Mouse (Mus musculus) liver, embryonic 11.5 days (tissue): Measurements from ENCODE around the gene Rasa1. TPM values are rescaled to one million over a fixed set of nuclear protein-coding genes. Genes with fewer than 3 reads are reported as not detected.

ENCODE experiments used
- ATAC-seq: fragments of 200-750 bp; cut with Nextera tagmentation; replicated peaks from 2 replicates; pipeline ENCODE4 v1.8.0; 2017; ENCODE audit warnings: moderate number of reproducible peaks, mild to moderate bottlenecking, moderate TSS enrichment, moderate library complexity; ENCODE audit not compliant: low FRiP score
- DNase-seq: peaks from one replicate; pipeline ENCODE4 v3.0.0-alpha.2; 2017; ENCODE audit warnings: low spot score
- H3K27ac ChIP-seq: fragments of 300-500 bp; sonication (generic); 2 replicates; pipeline ENCODE4 v1.5.1; 2014; ENCODE audit warnings: mild to moderate bottlenecking, low read depth, low read length, control low read depth
- H3K27me3 ChIP-seq: fragments of 300-500 bp; sonication (generic); replicated peaks from 2 replicates; pipeline ENCODE4 v1.6.1; 2014; ENCODE audit warnings: low read length, mixed read lengths; ENCODE audit not compliant: control insufficient read depth, insufficient read depth
- H3K36me3 ChIP-seq: fragments of 300-500 bp; sonication (generic); 2 replicates; pipeline ENCODE4 v1.6.1; 2014; ENCODE audit warnings: mild to moderate bottlenecking, low read length, moderate library complexity, mixed read lengths; ENCODE audit not compliant: control insufficient read depth, insufficient read depth
- H3K4me1 ChIP-seq: fragments of 300-500 bp; sonication (generic); replicated peaks from 2 replicates; pipeline ENCODE4 v1.6.1; 2014; ENCODE audit warnings: low read length, mixed read lengths; ENCODE audit not compliant: control insufficient read depth, insufficient read depth
- H3K4me2 ChIP-seq: fragments of 300-500 bp; sonication (generic); 2 replicates; pipeline ENCODE4 v1.6.1; 2014; ENCODE audit warnings: mild to moderate bottlenecking, control low read depth, moderate library complexity
- H3K4me3 ChIP-seq: fragments of 300-500 bp; sonication (generic); 2 replicates; pipeline ENCODE4 v1.5.1; 2014; ENCODE audit warnings: low read depth, low read length, control low read depth
- H3K9ac ChIP-seq: fragments of 300-500 bp; sonication (generic); 2 replicates; pipeline ENCODE4 v1.6.1; 2014; ENCODE audit warnings: low read depth, low read length, control low read depth
- H3K9me3 ChIP-seq: fragments of 300-500 bp; sonication (generic); 2 replicates; pipeline ENCODE4 v1.6.1; 2016; ENCODE audit warnings: low read length, inconsistent platforms, mixed read lengths; ENCODE audit not compliant: control insufficient read depth
- WGBS: fragments of 180-500 bp; shearing (Covaris S2); extraction: QIAGEN DNeasy Blood & Tissue Kit; methylation state at CpG from one replicate; pipeline ENCODE4 v1.1.7; 2014; 5-methylcytosine and 5-hydroxymethylcytosine counted together
- polyA plus RNA-seq: library from polyadenylated mRNA; unstranded; fragments of >200 nt; fragmentation: Nextera tagmentation; extraction: Ambion mirVana; gene quantifications from 2 replicates; pipeline ENCODE4 v1.2.1, GENCODE M21; 2014

Gene Rasa1
- 26.6 and 30.8 TPM in 2 replicates for polyA plus RNA-seq

DNA sequence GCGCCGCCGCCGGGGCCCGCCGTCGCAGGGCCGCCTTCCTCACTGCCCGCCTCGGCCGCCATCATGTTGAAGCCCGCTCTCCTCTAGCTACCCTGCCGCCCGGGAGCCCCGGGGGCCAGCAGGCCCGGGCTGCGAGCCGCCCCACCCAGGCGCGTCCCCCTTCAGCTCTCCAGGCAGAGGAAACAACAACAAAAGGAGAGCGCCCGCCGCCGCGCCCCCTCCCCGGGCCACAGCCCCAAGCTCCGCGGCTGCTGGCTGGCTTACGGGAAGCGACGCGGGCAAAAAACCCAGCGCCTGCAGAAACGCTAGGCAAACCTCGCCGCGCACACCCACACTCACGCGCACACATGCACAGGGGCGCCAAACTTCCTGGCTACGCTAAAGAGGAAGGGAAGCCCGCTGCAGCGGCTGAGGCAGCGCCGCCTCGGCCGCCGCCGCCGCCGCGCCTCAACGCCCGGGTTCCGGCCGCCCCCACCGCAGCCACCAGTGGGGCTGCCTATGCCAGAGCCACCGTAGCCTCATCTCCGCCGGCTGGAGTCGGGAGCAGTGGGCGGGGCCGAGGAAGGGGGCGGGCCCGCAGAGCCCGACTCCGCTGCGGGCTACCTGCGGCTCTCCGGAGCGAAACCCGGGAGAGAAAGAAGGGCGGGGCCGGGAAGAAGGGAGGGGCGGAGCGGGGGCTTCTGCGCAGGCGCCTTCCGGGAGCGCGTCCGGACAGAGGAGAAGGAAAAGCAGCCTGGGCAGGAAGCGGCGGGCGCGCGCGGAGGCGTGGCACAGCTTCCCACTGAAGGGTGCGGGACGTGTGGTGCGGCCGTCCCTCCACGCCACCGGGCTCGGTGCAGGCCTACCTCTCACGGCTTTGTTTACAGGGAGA lies at the start of gene Rasa1:
Rasa1 (minus strand) TSS at position 288 of the 871 bp plus-strand sequence.
- peak within 1 kb of the TSS; percentile 96 for H3K4me3 ChIP-seq
- ATAC-seq (peak; percentile 98), DNase-seq (peak; percentile 99)
- H3K27me3 ChIP-seq, result no peaks in the 10 kb centered on the region
- H3K4me2 ChIP-seq, result peak within 1 kb of the TSS; percentile 79
- no peaks in the 10 kb centered on the region for H3K36me3 ChIP-seq
- peak within 1 kb of the TSS; percentile 98 for H3K27ac ChIP-seq
- no peaks in the 10 kb centered on the region for H3K9me3 ChIP-seq
- 0 out of 2 replicates have a peak, but pooled peaks cover 3% of the 10 kb centered on the region for H3K4me1 ChIP-seq
- peak within 1 kb of the TSS; percentile 91 for H3K9ac ChIP-seq
- under 1% methylated on average over 93 of the region's 97 CpGs for WGBS

DNA sequence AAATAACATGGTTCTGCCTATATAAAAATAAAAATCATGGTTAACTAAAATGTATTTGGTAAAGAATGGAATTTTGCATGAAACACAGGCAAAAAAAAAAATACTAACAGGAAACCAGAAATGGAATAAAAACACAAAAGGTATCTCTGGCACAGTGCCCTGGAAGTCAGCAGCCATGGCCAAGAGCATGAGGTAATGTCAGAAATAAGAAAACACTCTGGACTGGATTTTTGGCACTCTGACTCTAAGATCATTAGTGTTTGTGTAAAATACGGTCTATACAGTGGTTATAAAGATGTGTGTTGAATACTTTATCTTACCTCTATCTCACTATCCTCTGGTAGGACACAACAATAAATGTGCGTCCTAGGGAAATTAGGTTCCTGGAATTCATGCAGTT lies 22.6 kb upstream of the Rasa1 start:
- H3K9ac ChIP-seq, result no peak overlapping the region
- no peak overlapping the region for H3K4me2 ChIP-seq
- H3K36me3 ChIP-seq, result no peaks in the 10 kb centered on the region
- no peaks in the 10 kb centered on the region for H3K9me3 ChIP-seq
- H3K27ac ChIP-seq, result no peak overlapping the region
- ATAC-seq (no peak), DNase-seq (no peak)
- H3K4me1 ChIP-seq, result no peaks in the 10 kb centered on the region
- H3K4me3 ChIP-seq, result no peak overlapping the region
- 82% methylated on average over 2 of the region's 2 CpGs for whole genome bisulfite sequencing
- H3K27me3 ChIP-seq, result no peaks in the 10 kb centered on the region

DNA sequence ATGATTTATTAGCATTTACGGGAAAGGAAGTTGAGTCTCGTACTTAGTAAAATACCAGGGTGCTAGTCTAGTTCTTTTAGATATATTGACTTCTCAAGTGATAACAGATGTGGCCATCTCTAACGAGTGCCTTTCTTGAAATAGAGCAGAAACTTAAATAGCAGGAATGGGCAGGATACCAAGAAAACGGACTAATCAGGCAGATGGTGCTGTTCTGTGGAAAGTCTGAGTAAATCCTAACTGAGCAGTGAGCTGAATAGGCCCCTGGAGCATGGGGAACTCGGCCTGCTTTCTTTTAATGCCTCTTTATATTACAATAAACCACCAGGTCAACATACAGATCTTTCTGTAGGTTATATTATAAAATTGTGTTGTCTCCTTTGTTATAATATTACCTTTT lies 22.0 kb upstream of the Rasa1 start:
- no peak overlapping the region for H3K4me2 ChIP-seq
- DNase-seq, result no peak
- H3K4me3 ChIP-seq, result no peak overlapping the region
- no peaks in the 10 kb centered on the region for H3K4me1 ChIP-seq
- H3K27ac ChIP-seq, result no peak overlapping the region
- no peaks in the 10 kb centered on the region for H3K36me3 ChIP-seq
- H3K9me3 ChIP-seq, result no peaks in the 10 kb centered on the region
- ATAC-seq, result no peak
- WGBS, result 68% methylated on average over 5 of the region's 5 CpGs
- H3K9ac ChIP-seq, result no peak overlapping the region
- no peaks in the 10 kb centered on the region for H3K27me3 ChIP-seq

DNA sequence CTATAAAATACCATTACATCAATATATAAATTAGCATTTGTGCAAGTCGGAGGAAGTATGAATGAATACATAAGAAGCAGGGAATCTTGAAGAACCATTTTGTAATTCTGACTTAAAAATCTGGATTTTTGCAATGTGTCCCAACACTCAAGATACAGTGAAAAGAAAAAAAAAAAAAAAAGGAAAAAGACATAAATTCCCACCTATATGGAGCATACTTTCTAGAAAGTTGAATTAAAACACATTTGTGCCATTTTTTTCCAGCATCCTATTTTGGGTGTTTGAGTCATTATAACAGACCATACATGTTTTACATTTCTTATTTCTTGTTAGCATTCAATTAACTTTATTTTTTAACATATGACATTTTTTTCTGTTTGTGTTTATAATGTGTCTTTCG lies 21.6 kb upstream of the Rasa1 start:
- Histone ChIP-seq H3K27me3 (no peaks in the 10 kb centered on the region), H3K27ac (no peak overlapping the region), H3K4me1 (no peaks in the 10 kb centered on the region), H3K4me3 (no peak overlapping the region), H3K4me2 (no peak overlapping the region), H3K36me3 (no peaks in the 10 kb centered on the region), H3K9me3 (no peaks in the 10 kb centered on the region), H3K9ac (no peak overlapping the region)
- 87% methylated on average over 2 of the region's 2 CpGs for WGBS
- ATAC-seq (no peak), DNase-seq (no peak)

DNA sequence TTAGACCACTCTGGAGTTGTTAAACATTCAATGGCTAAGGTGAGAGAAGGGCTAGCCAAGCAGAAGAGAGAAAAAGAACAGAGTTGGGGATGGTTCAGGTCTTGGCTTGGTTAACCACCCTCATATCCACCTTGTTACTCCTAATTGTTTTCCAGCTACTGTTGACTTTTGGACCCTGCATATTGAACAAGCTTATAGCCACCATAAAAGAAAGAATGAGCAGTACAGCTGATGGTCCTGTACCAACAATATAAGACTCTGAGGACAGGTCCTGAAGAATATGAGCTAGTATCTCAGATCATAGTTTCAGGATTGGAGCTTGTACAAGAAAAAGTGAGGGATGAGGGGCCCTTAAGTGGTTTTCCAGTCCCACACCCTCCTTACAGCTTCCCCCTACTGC lies 17.1 kb upstream of the Rasa1 start:
- Histone ChIP-seq H3K4me3 (no peak overlapping the region), H3K27ac (no peak overlapping the region), H3K9ac (no peak overlapping the region), H3K4me2 (no peak overlapping the region), H3K9me3 (no peaks in the 10 kb centered on the region), H3K27me3 (no peaks in the 10 kb centered on the region), H3K4me1 (no peaks in the 10 kb centered on the region), H3K36me3 (no peaks in the 10 kb centered on the region)
- DNase-seq, result no peak
- no peak for ATAC-seq

DNA sequence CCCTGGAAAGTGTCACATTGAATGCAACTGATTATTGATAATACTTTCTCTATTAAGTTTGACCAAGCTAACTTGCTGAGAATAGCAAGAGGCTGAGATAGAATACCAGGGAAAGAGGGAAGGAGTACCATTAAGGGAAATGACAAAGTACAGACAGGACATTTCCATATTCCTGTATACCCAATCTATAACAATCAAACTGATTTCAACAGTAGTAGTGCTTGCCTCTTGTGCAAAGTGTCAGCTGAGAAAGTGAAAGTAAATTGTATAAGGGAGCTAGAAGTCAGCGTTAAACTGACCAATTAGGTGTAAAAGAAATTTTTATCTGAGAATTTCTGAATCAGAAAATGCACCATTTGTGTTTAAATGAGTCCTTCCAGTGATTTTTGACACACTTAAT lies 1.7 kb upstream of the Rasa1 start:
- Histone ChIP-seq H3K4me1 (0 out of 2 replicates have a peak, but pooled peaks cover 3% of the 10 kb centered on the region), H3K27ac (no peak overlapping the region), H3K27me3 (no peaks in the 10 kb centered on the region), H3K9ac (no peak overlapping the region), H3K36me3 (no peaks in the 10 kb centered on the region), H3K4me3 (no peak overlapping the region), H3K4me2 (peak overlapping the region; percentile 49), H3K9me3 (no peaks in the 10 kb centered on the region)
- ATAC-seq (no peak), DNase-seq (no peak)
- 52% methylated on average over 1 of the region's 1 CpGs for WGBS

DNA sequence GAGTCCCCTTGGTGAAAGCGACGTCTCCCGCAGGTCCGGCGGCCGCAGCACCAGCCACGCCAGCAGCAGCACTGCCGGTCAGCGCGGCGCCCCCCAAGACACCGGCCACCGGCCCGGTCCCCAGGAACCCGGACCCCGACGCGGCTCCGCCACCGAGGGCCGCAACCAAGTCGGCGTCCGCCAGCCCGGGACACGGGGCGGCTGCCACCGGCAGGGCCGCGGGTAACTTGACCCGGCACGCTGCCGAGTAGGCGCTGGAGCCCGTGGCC lies 422 bp downstream of the Rasa1 start:
- Histone ChIP-seq H3K4me1 (0 out of 2 replicates have a peak, but pooled peaks cover 3% of the 10 kb centered on the region), H3K4me3 (peak overlapping the region; percentile 96), H3K9ac (peak overlapping the region; percentile 91), H3K4me2 (peak overlapping the region; percentile 79), H3K27me3 (no peaks in the 10 kb centered on the region), H3K9me3 (no peaks in the 10 kb centered on the region), H3K36me3 (no peaks in the 10 kb centered on the region), H3K27ac (peak overlapping the region; percentile 98)
- 1% methylated on average over 33 of the region's 35 CpGs for WGBS
- ATAC-seq (no peak), DNase-seq (no peak)

DNA sequence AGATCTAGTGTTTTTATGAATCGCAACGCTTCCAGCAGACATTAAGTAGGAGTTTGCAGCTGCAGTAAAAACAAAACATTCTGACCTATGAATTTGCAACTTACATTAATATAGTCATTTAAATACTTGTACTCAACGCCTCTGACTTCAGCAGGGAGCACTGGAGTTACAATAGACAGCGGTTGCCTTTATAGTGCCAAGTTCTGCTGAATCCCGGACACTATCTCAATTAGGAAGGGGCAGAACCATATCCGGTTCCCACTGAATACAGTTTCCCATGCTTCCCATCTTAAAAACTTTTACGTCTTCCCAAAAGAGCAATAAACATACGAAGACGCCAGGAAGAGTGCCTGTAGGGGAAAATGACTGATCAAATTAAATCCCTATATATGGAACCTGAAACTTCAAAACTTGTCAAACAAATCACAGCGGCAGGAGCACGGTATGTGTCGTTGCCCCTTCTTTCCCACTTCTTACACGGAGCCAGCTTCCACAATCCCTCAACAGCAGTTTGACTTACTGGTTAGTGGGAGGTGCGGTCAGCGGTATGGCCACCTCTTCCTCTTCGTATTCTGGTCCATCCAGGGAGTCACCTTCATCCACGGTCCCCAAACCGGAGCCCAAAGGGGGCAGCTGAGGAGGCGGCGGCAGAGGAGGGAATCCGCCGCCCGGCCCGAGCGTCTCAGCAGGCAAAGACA lies 905 bp downstream of the Rasa1 start:
- H3K9ac ChIP-seq, result peak overlapping the region; percentile 91
- no peaks in the 10 kb centered on the region for H3K36me3 ChIP-seq
- H3K9me3 ChIP-seq, result no peaks in the 10 kb centered on the region
- peak; percentile 57 for DNase-seq
- H3K27me3 ChIP-seq, result no peaks in the 10 kb centered on the region
- peak overlapping the region; percentile 96 for H3K4me3 ChIP-seq
- WGBS, result under 1% methylated on average over 25 of the region's 25 CpGs
- H3K27ac ChIP-seq, result peak overlapping the region; percentile 98
- H3K4me1 ChIP-seq, result 0 out of 2 replicates have a peak, but pooled peaks cover 4% of the 10 kb centered on the region
- peak overlapping the region; percentile 79 for H3K4me2 ChIP-seq
- ATAC-seq, result peak; percentile 1; the same call in 1 of the 2 replicates
